Mouse (Mus musculus): ENCODE data around the gene Ehd4. TPM values are rescaled to one million over a fixed set of nuclear protein-coding genes. Genes with fewer than 3 reads are reported as not detected.

Gene Ehd4
- polyA plus RNA-seq, 1 experiment: 347 TPM

GRCm38 (mm10) chr2:120093671-120094430, 60.6 kb downstream of the Ehd4 start:
- H3K27ac ChIP-seq (ENCODE audit: insufficient read depth, low read depth, low read length): 0 out of 2 replicates have a peak overlapping the region, but pooled peaks have one; percentile 6
- no peak overlapping the region for H3K4me3 ChIP-seq (ENCODE audit: insufficient read depth, low read length)
- peaks cover 41% of the 10 kb centered on the region for H3K4me1 ChIP-seq (ENCODE audit: control insufficient read depth, insufficient read depth, low read length)
- TF ChIP-seq CTCF (IDR thresholded peaks at IDR 0.05; ENCODE audit: low read depth, low read length): peak; percentile 76
- no peak for TF ChIP-seq POLR2A (IDR thresholded peaks at IDR 0.05; ENCODE audit: borderline replicate concordance, low read depth, low read length)

- no peak overlapping the region for H3K27ac ChIP-seq (ENCODE audit: insufficient read depth, low read depth, low read length)
- no peak overlapping the region for H3K4me3 ChIP-seq (ENCODE audit: insufficient read depth, low read length)
- peaks cover 18% of the 10 kb centered on the region for H3K4me1 ChIP-seq (ENCODE audit: control insufficient read depth, insufficient read depth, low read length)
- TF ChIP-seq CTCF (IDR thresholded peaks at IDR 0.05; ENCODE audit: low read depth, low read length) (no peak), POLR2A (IDR thresholded peaks at IDR 0.05; ENCODE audit: borderline replicate concordance, low read depth, low read length) (no peak)
These were observed 63.4 kb downstream of the Ehd4 start for GRCm38 (mm10) chr2:120090979-120091378.

- H3K27ac ChIP-seq (ENCODE audit: insufficient read depth, low read depth, low read length): no peak overlapping the region
- H3K4me3 ChIP-seq (ENCODE audit: insufficient read depth, low read length): no peak overlapping the region
- TF ChIP-seq CTCF (IDR thresholded peaks at IDR 0.05; ENCODE audit: low read depth, low read length) (no peak), POLR2A (IDR thresholded peaks at IDR 0.05; ENCODE audit: borderline replicate concordance, low read depth, low read length) (no peak)
- peaks cover 2% of the 10 kb centered on the region; the same call in 1 of the 2 replicates for H3K4me1 ChIP-seq (ENCODE audit: control insufficient read depth, insufficient read depth, low read length)
These were observed 66.5 kb downstream of the Ehd4 start for GRCm38 (mm10) chr2:120087897-120088296.

GRCm38 (mm10) chr2:120087391-120087790, 67.0 kb downstream of the Ehd4 start:
- H3K4me1 ChIP-seq (ENCODE audit: control insufficient read depth, insufficient read depth, low read length): peaks cover 2% of the 10 kb centered on the region; the same call in 1 of the 2 replicates
- TF ChIP-seq CTCF (IDR thresholded peaks at IDR 0.05; ENCODE audit: low read depth, low read length) (no peak; the same call in 1 of the 2 replicates), POLR2A (IDR thresholded peaks at IDR 0.05; ENCODE audit: borderline replicate concordance, low read depth, low read length) (no peak)

GRCm38 (mm10) chr2:120086038-120086437, 68.4 kb downstream of the Ehd4 start:
- no peak for TF ChIP-seq CTCF (IDR thresholded peaks at IDR 0.05; ENCODE audit: low read depth, low read length)
- H3K4me3 ChIP-seq (ENCODE audit: insufficient read depth, low read length): no peak overlapping the region
- H3K27ac ChIP-seq (ENCODE audit: insufficient read depth, low read depth, low read length): no peak overlapping the region
- peaks cover 2% of the 10 kb centered on the region; the same call in 1 of the 2 replicates for H3K4me1 ChIP-seq (ENCODE audit: control insufficient read depth, insufficient read depth, low read length)

More at GRCm38 (mm10) chr2:120087391-120087790, 67.0 kb downstream of the Ehd4 start:
- Histone ChIP-seq H3K4me3 (ENCODE audit: insufficient read depth, low read length) (no peak overlapping the region), H3K27ac (ENCODE audit: insufficient read depth, low read depth, low read length) (no peak overlapping the region)

- H3K4me3 ChIP-seq (ENCODE audit: insufficient read depth, low read length): no peak overlapping the region
- no peak overlapping the region for H3K27ac ChIP-seq (ENCODE audit: insufficient read depth, low read depth, low read length)
- TF ChIP-seq POLR2A (IDR thresholded peaks at IDR 0.05; ENCODE audit: borderline replicate concordance, low read depth, low read length): no peak
- TF ChIP-seq CTCF (IDR thresholded peaks at IDR 0.05; ENCODE audit: low read depth, low read length): 0 out of 2 replicates have a peak, but pooled peaks have one; percentile 27
- peaks cover 2% of the 10 kb centered on the region; the same call in 1 of the 2 replicates for H3K4me1 ChIP-seq (ENCODE audit: control insufficient read depth, insufficient read depth, low read length)
These were observed 69.6 kb downstream of the Ehd4 start for GRCm38 (mm10) chr2:120084593-120085361.

GRCm38 (mm10) chr2:120082416-120082815, 72.0 kb downstream of the Ehd4 start:
- Histone ChIP-seq H3K4me1 (ENCODE audit: control insufficient read depth, insufficient read depth, low read length) (peaks cover 2% of the 10 kb centered on the region; the same call in 1 of the 2 replicates), H3K4me3 (ENCODE audit: insufficient read depth, low read length) (no peak overlapping the region), H3K27ac (ENCODE audit: insufficient read depth, low read depth, low read length) (no peak overlapping the region)
- TF ChIP-seq POLR2A (IDR thresholded peaks at IDR 0.05; ENCODE audit: borderline replicate concordance, low read depth, low read length) (no peak), CTCF (IDR thresholded peaks at IDR 0.05; ENCODE audit: low read depth, low read length) (no peak)

GRCm38 (mm10) chr2:120076076-120076705, 78.2 kb downstream of the Ehd4 start:
- TF ChIP-seq POLR2A (IDR thresholded peaks at IDR 0.05; ENCODE audit: borderline replicate concordance, low read depth, low read length) (no peak), CTCF (IDR thresholded peaks at IDR 0.05; ENCODE audit: low read depth, low read length) (no peak)
- H3K4me1 ChIP-seq (ENCODE audit: control insufficient read depth, insufficient read depth, low read length): 0 out of 2 replicates have a peak, but pooled peaks cover 2% of the 10 kb centered on the region
- no peak overlapping the region for H3K27ac ChIP-seq (ENCODE audit: insufficient read depth, low read depth, low read length)
- peak overlapping the region; percentile 9; the same call in 1 of the 2 replicates for H3K4me3 ChIP-seq (ENCODE audit: insufficient read depth, low read length)

GRCm38 (mm10) chr2:120074096-120074495, 80.3 kb downstream of the Ehd4 start:
- Histone ChIP-seq H3K4me3 (ENCODE audit: insufficient read depth, low read length) (no peak overlapping the region), H3K4me1 (ENCODE audit: control insufficient read depth, insufficient read depth, low read length) (0 out of 2 replicates have a peak, but pooled peaks cover 2% of the 10 kb centered on the region), H3K27ac (ENCODE audit: insufficient read depth, low read depth, low read length) (no peak overlapping the region)
- TF ChIP-seq POLR2A (IDR thresholded peaks at IDR 0.05; ENCODE audit: borderline replicate concordance, low read depth, low read length): no peak
- no peak for TF ChIP-seq CTCF (IDR thresholded peaks at IDR 0.05; ENCODE audit: low read depth, low read length)

Data from bone marrow macrophage, adult 2 months (primary cell).